Mouse (Mus musculus) midbrain, embryonic 16.5 days (tissue): Measurements from ENCODE around the gene Gm20388. TPM values are rescaled to one million over a fixed set of nuclear protein-coding genes. Genes with fewer than 3 reads are reported as not detected.

Source experiments
- ATAC-seq: fragments of 200-750 bp; cut with Nextera tagmentation; 2 replicates; pipeline ENCODE4 v1.8.0; 2017; ENCODE audit warnings: moderate TSS enrichment
- H3K27ac ChIP-seq: fragments of 300-500 bp; sonication (generic); 2 replicates; pipeline ENCODE4 v1.5.1; 2014; ENCODE audit warnings: mild to moderate bottlenecking, low read length, mixed read lengths
- H3K27me3 ChIP-seq: fragments of 300-500 bp; sonication (generic); 2 replicates; pipeline ENCODE4 v1.6.1; 2014; ENCODE audit warnings: low read depth, low read length, mixed read lengths; ENCODE audit not compliant: control insufficient read depth, insufficient read depth
- H3K36me3 ChIP-seq: fragments of 300-500 bp; sonication (generic); 2 replicates; pipeline ENCODE4 v1.6.1; 2014; ENCODE audit warnings: mild to moderate bottlenecking, low read length, moderate library complexity, mixed read lengths; ENCODE audit not compliant: control insufficient read depth, insufficient read depth
- H3K4me1 ChIP-seq: fragments of 300-500 bp; sonication (generic); 2 replicates; pipeline ENCODE4 v1.6.1; 2014; ENCODE audit warnings: mild to moderate bottlenecking, low read length, mixed read lengths; ENCODE audit not compliant: control insufficient read depth, insufficient read depth
- H3K4me2 ChIP-seq: fragments of 300-500 bp; sonication (generic); 2 replicates; pipeline ENCODE4 v1.6.1; 2014; ENCODE audit warnings: mild to moderate bottlenecking, low read length, mixed read lengths
- H3K4me3 ChIP-seq: fragments of 300-500 bp; sonication (generic); 2 replicates; pipeline ENCODE4 v1.5.1; 2014; ENCODE audit warnings: low read depth, mild to moderate bottlenecking, low read length, moderate library complexity, mixed read lengths
- H3K9ac ChIP-seq: fragments of 300-500 bp; sonication (generic); 2 replicates; pipeline ENCODE4 v1.6.1; 2014; ENCODE audit warnings: low read depth, low read length, mixed read lengths
- H3K9me3 ChIP-seq: fragments of 300-500 bp; sonication (generic); replicated peaks from 2 replicates; pipeline ENCODE4 v1.6.1; 2014; ENCODE audit warnings: mild to moderate bottlenecking, low read length, mixed read lengths; ENCODE audit not compliant: control insufficient read depth, poor library complexity, severe bottlenecking
- WGBS: fragments of 180-500 bp; shearing (Covaris S2); extraction: QIAGEN DNeasy Blood & Tissue Kit; methylation state at CpG from one replicate; pipeline ENCODE4 v1.1.7; 2014; 5-methylcytosine and 5-hydroxymethylcytosine counted together
- polyA plus RNA-seq: library from polyadenylated mRNA; unstranded; fragments of >200 nt; fragmentation: Nextera tagmentation; extraction: Ambion mirVana; gene quantifications from 2 replicates; pipeline ENCODE4 v1.2.1, GENCODE M21; 2015

The Gm20388 gene
- polyA plus RNA-seq, 1 experiment from 2014 or later = 7.5 TPM

DNA sequence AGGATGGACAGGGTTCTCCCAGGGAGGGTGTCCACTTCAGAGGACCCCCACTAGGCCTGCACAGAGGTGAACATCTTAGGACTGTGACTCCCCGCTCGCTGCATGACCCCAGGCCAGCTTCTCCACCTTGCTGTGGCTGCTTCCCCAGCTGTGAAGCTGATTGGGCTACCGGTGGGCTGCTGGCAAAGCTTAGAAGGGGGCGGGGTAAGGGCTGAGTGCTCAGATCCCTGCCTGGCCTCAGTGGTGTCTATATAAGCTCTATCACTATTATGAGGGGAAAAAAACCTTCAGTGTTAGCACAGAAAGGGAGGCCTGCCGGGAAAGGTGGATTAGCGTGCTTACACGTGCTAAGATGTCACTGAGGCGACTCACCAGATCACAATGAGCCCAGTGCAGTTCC is 501.2 kb downstream of the Gm20388 start:
- 20% methylated on average over 8 of the region's 8 CpGs for WGBS
- no peaks in the 10 kb centered on the region for H3K36me3 ChIP-seq
- H3K4me1 ChIP-seq = peaks cover 59% of the 10 kb centered on the region
- no peak overlapping the region for H3K27ac ChIP-seq
- ATAC-seq = no peak
- H3K9ac ChIP-seq = peak overlapping the region; percentile 44
- no peak overlapping the region for H3K4me3 ChIP-seq
- no peak overlapping the region for H3K4me2 ChIP-seq
- H3K9me3 ChIP-seq = no peaks in the 10 kb centered on the region
- no peaks in the 10 kb centered on the region for H3K27me3 ChIP-seq

DNA sequence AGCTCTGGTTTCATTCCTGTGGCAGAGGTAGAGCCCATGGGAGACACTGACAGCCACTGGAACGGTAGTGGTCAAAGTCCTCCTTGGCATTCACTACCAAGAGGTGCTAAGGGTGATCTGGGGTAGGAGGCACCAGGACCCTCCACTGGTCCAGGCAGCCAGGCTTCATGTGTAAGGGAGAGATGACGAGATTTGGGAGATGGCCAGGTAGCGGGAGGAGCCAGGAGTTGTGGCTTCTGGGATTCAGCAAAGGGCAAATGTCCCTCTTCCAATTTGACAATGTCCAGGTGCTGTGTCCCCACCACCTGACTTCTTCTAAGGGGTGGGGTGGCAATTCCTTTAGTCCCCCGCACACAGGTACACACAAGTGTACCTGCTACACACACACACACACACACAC is 501.7 kb downstream of the Gm20388 start:
- no peaks in the 10 kb centered on the region for H3K9me3 ChIP-seq
- 80% methylated on average over 4 of the region's 4 CpGs for WGBS
- no peak overlapping the region for H3K4me3 ChIP-seq
- ATAC-seq = no peak
- H3K36me3 ChIP-seq = no peaks in the 10 kb centered on the region
- H3K27me3 ChIP-seq = no peaks in the 10 kb centered on the region
- no peak overlapping the region for H3K27ac ChIP-seq
- no peak overlapping the region for H3K4me2 ChIP-seq
- no peak overlapping the region; the same call in 1 of the 2 replicates for H3K9ac ChIP-seq
- peaks cover 64% of the 10 kb centered on the region for H3K4me1 ChIP-seq

DNA sequence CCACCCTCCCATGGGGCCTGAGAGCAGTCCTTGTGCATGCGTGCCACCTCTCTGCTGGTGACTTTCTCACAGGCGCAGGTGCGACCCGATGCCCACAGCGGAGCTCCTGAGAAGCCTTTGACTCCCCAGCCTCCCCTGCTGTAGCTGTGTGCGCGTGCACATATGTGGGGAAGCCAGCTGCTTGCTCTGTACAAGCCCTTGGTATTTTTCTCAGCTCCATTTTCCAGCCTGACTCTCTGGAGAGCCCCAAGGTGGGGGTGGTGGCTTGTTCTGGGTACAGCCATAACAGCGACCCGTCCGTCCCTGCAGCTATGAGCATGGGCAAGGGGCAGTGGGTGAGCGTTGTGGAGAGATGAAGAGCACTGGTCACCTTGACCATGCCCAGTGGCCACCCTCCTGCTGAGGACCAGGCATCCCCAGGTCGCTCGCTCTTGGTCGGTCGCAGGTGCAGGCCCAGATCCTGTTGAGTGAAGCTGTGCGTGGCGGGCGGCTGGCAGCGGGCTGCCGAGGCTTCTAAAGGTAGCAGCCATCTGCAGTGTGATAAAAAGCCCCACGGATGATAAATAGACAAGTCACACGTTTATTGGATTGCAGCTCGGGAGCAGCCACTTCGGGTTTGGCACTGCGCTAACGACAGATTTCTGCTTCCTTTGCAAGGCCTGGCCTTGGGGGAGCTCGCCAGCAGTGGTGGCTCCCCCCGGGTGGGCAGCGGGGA is 502.4 kb downstream of the Gm20388 start:
- no peak for ATAC-seq
- no peaks in the 10 kb centered on the region for H3K27me3 ChIP-seq
- no peaks in the 10 kb centered on the region for H3K36me3 ChIP-seq
- H3K9me3 ChIP-seq = no peaks in the 10 kb centered on the region
- H3K4me2 ChIP-seq = no peak overlapping the region
- H3K4me1 ChIP-seq = peaks cover 70% of the 10 kb centered on the region
- no peak overlapping the region for H3K4me3 ChIP-seq
- peak overlapping the region; percentile 18; the same call in 1 of the 2 replicates for H3K9ac ChIP-seq
- H3K27ac ChIP-seq = peak overlapping the region; percentile 50
- WGBS = 47% methylated on average over 29 of the region's 29 CpGs

DNA sequence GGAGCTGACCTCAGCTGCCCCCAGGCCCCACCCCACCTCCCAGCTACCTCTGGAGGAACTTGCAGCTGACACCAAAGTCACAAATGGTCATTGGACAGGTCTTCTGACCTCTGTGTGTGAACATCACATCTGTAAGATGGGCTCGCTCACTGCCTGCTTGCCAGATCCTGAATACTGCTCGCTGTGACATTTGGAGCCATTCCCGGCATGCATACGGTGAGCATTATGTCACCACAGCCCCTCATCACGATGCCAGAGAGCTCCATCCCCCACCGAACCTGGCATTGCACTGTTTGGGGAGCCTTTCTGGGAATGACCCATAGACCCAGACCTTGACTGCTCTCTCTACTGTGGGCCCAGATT is 503.0 kb downstream of the Gm20388 start:
- no peak overlapping the region for H3K4me3 ChIP-seq
- 77% methylated on average over 6 of the region's 6 CpGs for WGBS
- H3K9ac ChIP-seq = no peak overlapping the region
- H3K4me2 ChIP-seq = no peak overlapping the region
- ATAC-seq = no peak
- no peaks in the 10 kb centered on the region for H3K36me3 ChIP-seq
- H3K27ac ChIP-seq = peak overlapping the region; percentile 50
- peaks cover 66% of the 10 kb centered on the region for H3K4me1 ChIP-seq
- H3K9me3 ChIP-seq = no peaks in the 10 kb centered on the region
- no peaks in the 10 kb centered on the region for H3K27me3 ChIP-seq

DNA sequence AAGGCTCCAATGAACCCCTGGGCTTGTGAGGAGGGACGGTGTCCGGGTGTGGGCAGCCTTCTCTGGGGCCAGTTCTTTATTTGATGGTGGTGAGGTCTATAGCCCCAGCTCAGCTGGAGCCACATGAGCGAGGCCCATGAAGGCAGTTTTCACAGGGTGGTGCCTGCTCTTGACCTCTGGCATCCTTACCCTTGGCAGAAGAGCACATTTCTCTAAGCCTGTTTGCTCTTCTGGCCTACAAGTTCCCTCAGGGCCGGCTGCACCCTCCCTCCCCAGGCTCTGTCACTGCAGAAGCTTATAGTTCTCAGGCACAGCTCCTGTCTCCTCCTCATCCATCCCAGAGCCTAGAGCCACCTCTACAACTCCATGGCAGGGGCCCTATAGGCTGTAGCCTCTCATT is 503.6 kb downstream of the Gm20388 start:
- ATAC-seq = no peak
- peaks cover 65% of the 10 kb centered on the region for H3K4me1 ChIP-seq
- H3K27ac ChIP-seq = no peak overlapping the region
- no peaks in the 10 kb centered on the region for H3K9me3 ChIP-seq
- H3K4me2 ChIP-seq = no peak overlapping the region
- WGBS = 88% methylated on average over 4 of the region's 4 CpGs
- H3K36me3 ChIP-seq = no peaks in the 10 kb centered on the region
- H3K9ac ChIP-seq = no peak overlapping the region
- no peaks in the 10 kb centered on the region for H3K27me3 ChIP-seq
- no peak overlapping the region for H3K4me3 ChIP-seq

DNA sequence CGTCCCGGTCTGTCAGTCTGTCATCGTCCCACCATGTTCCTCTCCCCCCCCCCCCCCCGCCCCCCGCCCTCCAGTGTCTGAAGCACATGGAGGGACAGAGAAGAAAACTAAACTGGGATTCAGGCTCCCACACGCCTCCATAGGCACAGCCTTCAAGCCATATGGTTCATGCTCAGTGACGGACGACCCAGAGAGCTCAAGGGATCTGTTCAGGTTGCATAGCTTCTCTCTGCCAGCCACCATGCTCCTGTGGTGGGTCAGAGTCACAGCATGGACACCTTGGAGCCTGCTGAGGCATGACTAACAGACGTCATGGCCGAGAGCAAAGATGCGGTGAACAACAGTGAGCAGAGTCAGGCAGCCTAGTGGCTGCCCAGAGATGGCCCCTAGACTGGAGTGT is 504.8 kb downstream of the Gm20388 start:
- H3K4me2 ChIP-seq = no peak overlapping the region
- no peaks in the 10 kb centered on the region for H3K9me3 ChIP-seq
- no peak overlapping the region for H3K4me3 ChIP-seq
- H3K27ac ChIP-seq = peak overlapping the region; percentile 84; the same call in 1 of the 2 replicates
- no peak overlapping the region for H3K9ac ChIP-seq
- no peaks in the 10 kb centered on the region for H3K36me3 ChIP-seq
- ATAC-seq = no peak
- H3K27me3 ChIP-seq = no peaks in the 10 kb centered on the region
- WGBS = 60% methylated on average over 9 of the region's 11 CpGs
- peaks cover 64% of the 10 kb centered on the region for H3K4me1 ChIP-seq

DNA sequence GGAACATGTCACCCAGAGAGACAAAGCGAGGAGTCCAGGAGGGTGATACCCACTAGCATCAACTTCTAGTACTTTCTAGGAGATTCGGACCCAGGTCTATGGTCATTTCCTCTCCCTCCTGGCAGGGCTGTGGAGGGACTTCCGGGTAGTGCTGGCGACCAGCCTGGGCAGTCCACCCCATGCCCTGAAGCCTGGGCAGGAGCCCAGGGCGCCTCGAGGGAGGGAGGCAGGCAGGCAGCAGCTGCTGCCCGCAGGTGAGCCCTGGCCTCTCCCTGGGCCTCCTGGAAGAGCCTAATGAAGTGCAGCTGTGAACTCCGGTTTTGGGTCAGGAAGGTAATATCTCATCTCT is 505.5 kb downstream of the Gm20388 start:
- H3K36me3 ChIP-seq = no peaks in the 10 kb centered on the region
- WGBS = 43% methylated on average over 8 of the region's 8 CpGs
- H3K4me3 ChIP-seq = no peak overlapping the region
- H3K27me3 ChIP-seq = no peaks in the 10 kb centered on the region
- H3K9me3 ChIP-seq = no peaks in the 10 kb centered on the region
- H3K4me1 ChIP-seq = peaks cover 58% of the 10 kb centered on the region
- peak; percentile 11; the same call in 1 of the 2 replicates for ATAC-seq
- peak overlapping the region; percentile 55 for H3K9ac ChIP-seq
- H3K27ac ChIP-seq = peak overlapping the region; percentile 84
- H3K4me2 ChIP-seq = peak overlapping the region; percentile 36

DNA sequence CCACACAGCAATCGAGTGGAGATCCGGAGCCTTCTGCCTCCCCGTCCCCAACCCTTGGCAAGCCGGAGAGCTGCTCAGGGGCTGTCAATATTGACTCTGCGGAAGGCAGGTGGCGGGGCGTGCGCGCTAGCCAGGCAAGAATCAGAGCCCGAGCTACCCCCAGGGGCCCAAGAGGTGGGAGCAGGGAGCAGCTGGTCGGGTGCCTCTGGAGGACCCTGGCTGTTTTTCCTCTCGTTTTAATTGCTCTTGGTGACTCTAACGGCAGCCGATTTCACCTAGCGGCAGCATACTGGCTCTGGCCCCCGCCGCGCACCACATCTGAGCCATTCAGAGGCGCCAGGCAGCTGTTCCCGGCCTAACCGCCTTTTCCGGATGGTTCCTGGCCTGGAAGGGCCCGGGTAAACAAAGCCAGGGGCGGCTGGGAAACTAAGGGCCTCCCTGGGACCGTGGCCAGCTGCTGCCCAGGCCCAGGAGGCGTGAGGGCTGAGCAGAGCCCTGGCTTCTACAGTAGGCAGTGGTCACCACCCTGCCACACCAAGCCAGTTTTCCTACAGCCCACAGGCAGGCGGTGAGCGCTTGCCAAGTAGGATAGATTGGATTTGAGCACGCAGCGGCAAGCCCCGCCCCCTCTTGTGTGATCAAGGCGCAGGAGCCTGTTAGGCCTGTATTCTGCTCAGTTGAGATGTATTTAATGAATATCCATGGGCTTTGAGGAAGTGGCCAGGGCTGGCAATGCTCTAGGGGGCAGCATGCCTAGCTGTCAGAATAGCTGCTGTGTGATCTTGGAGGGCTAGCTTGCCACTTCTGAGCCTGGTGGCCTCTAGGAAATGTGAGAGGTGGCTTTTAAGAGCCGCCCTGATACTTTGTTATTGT is 506.1 kb downstream of the Gm20388 start:
- 4% methylated on average over 33 of the region's 33 CpGs for WGBS
- Histone ChIP-seq H3K36me3 (no peaks in the 10 kb centered on the region), H3K4me3 (no peak overlapping the region), H3K4me2 (peak overlapping the region; percentile 36), H3K9ac (peak overlapping the region; percentile 55), H3K27me3 (no peaks in the 10 kb centered on the region), H3K9me3 (no peaks in the 10 kb centered on the region), H3K27ac (peak overlapping the region; percentile 84), H3K4me1 (peaks cover 58% of the 10 kb centered on the region)
- ATAC-seq = peak; percentile 77

DNA sequence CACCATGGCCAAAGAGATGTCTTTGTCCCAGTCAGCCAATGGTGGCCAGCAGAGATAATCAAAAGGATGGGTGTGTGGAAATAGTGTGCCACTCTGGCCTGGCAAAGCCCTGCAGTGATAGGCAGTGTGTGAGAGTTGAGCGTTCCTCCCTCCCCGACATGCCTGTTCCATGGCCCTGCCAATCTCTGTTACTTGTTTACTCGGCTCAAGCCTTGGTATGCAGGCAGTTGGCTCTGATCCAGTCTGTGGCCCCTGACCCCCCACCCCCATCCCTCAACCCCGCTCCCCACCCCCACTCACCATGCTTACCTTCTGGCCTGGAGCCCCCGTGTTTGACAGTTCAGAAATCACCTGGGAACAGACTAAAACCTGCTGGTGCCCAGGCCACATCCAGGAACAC is 507.5 kb downstream of the Gm20388 start:
- H3K4me1 ChIP-seq = peaks cover 52% of the 10 kb centered on the region
- ATAC-seq = no peak
- no peak overlapping the region for H3K27ac ChIP-seq
- H3K4me3 ChIP-seq = no peak overlapping the region
- H3K36me3 ChIP-seq = no peaks in the 10 kb centered on the region
- H3K27me3 ChIP-seq = no peaks in the 10 kb centered on the region
- 73% methylated on average over 5 of the region's 5 CpGs for WGBS
- H3K9me3 ChIP-seq = no peaks in the 10 kb centered on the region
- no peak overlapping the region for H3K4me2 ChIP-seq
- no peak overlapping the region for H3K9ac ChIP-seq
